Mouse (Mus musculus) testis, adult 2 months (tissue): ENCODE measurements at regions not wholly inside any gene's neighbourhood (a gene's known extent, or its start where the extent isn't known, plus 50 kb on each side); places are given as distances from the start of the nearest gene placed in this dataset.

ENCODE experiments used
- CTCF ChIP-seq: fragments of 200-500 bp; IDR thresholded peaks from 2 replicates; pipeline ENCODE4 v1.5.1; 2012; ENCODE audit warnings: low read depth, mild to moderate bottlenecking, inconsistent platforms, low read length, moderate library complexity; ENCODE audit not compliant: control insufficient read depth, insufficient read depth, insufficient replicate concordance
- POLR2A ChIP-seq: fragments of 200-500 bp; IDR thresholded peaks from 2 replicates; pipeline ENCODE4 v1.6.1; 2012; ENCODE audit warnings: low read depth, mild to moderate bottlenecking, inconsistent platforms, low read length, moderate library complexity; ENCODE audit not compliant: control insufficient read depth

DNA sequence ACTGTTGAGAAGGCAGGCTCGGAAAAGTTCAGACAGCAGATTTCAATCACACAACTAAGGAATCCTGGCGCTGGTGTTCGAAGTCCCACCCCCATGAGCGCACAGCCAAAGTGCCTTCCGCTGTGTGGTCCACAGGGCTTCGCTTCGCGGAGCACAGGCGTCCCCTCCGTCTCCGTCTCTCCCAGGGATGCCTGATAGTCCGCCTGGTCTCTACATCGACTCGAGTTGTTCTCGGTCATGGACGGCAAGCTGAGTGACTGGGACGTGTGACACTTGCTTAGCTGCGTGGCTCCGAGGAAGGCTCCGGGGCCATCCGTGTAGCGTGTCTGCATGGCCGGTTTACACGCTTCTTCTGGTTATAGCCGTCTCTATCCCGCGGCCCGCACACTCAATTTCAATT is 224.0 kb downstream of the Gm26897 start:
- TF ChIP-seq CTCF (no peak), POLR2A (no peak)
